Mouse (Mus musculus) heart, embryonic 12.5 days (tissue): ENCODE data around the gene Cenpi. TPM values are rescaled to one million over a fixed set of nuclear protein-coding genes. Genes with fewer than 3 reads are reported as not detected.

ENCODE experiments used
- polyA plus RNA-seq: library from polyadenylated mRNA; unstranded; fragments of >200 nt; fragmentation: Nextera tagmentation; extraction: Ambion mirVana; gene quantifications from 2 replicates; pipeline ENCODE4 v1.2.1, GENCODE M21; 2016

Gene Cenpi
- polyA plus RNA-seq, 1 experiment from 2014 or later, result 28.6 TPM

Other genes with a start within 250 kb of the Cenpi start
- gene Cstf2, start 248.9 kb upstream of the Cenpi start, polyA plus RNA-seq, result 39.7 and 40.2 TPM in 2 replicates
- 0.19 and 0.33 TPM in 2 replicates for gene Xkrx, start 146.0 kb upstream of the Cenpi start, polyA plus RNA-seq
- not detected in 2 replicates for gene Arl13a, start 120.6 kb upstream of the Cenpi start, polyA plus RNA-seq
- gene Nox1, start 86.1 kb upstream of the Cenpi start, polyA plus RNA-seq, result 0.11 TPM in 1 of 2 replicates, not detected in the other
- gene Trmt2b, start 31.1 kb upstream of the Cenpi start, polyA plus RNA-seq, result 35.8 and 37.6 TPM in 2 replicates
- 6.2 and 6.6 TPM in 2 replicates for gene Tmem35a, start 12.9 kb upstream of the Cenpi start, polyA plus RNA-seq
- 0.87 and 0.95 TPM in 2 replicates for gene Drp2, start 96.5 kb downstream of the Cenpi start, polyA plus RNA-seq
- gene Taf7l, start 168.4 kb downstream of the Cenpi start, polyA plus RNA-seq, result not detected in 2 replicates
- 75.0 and 76.1 TPM in 2 replicates for gene Timm8a1, start 233.8 kb downstream of the Cenpi start, polyA plus RNA-seq